15 mouse cellular contexts compared by ENCODE assay signal in genomic region chr8:105957813-105958212, GRCm38 (mm10). TPM values are rescaled to one million over a fixed set of nuclear protein-coding genes. Genes with fewer than 3 reads are reported as not detected.
DNase-seq lines count a peak whose midpoint lies in the region; ATAC-seq and TF ChIP-seq lines count a peak whose summit lies in the region.
"Had no signal": no experiment of that assay in that cellular context is flagged by ENCODE, and none has a peak within 500 bp of the region (broad histone marks: within the 10 kb centered on the region; RNA-seq: fewer than 3 reads in every experiment).

No protein-coding gene starts in this region.

- no peaks in the 10 kb centered on the region for H3K9me3 ChIP-seq in heart, embryonic 10.5 days
- no peaks in the 10 kb centered on the region for H3K9me3 ChIP-seq in forebrain, embryonic 11.5 days (ENCODE audit: control insufficient read depth, low read length)
- H3K9me3 ChIP-seq: hindbrain, embryonic 12.5 days had no signal

- H3K36me3 ChIP-seq in heart, embryonic 10.5 days: peaks cover 81% of the 10 kb centered on the region
- no peaks in the 10 kb centered on the region for H3K36me3 ChIP-seq in forebrain, embryonic 11.5 days (ENCODE audit: control insufficient read depth, insufficient read depth, low read length)
- H3K36me3 ChIP-seq: hindbrain, embryonic 12.5 days had no signal

- H3K4me3 ChIP-seq in gastrocnemius, adult 2 months: peak overlapping the region; percentile 15; the same call in 1 of the 2 replicates
- no peak overlapping the region for H3K4me3 ChIP-seq in heart, embryonic 10.5 days
- H3K4me3 ChIP-seq in forebrain, embryonic 11.5 days (ENCODE audit: low read depth, low read length): no peak overlapping the region
- H3K4me3 ChIP-seq: erythroblast, embryonic 14.5 days; hindbrain, embryonic 12.5 days had no signal

- peak; percentile 50 for TF ChIP-seq CTCF in gastrocnemius, adult 2 months (IDR thresholded peaks at IDR 0.05)

- ATAC-seq in forebrain, embryonic 11.5 days (replicated peaks; ENCODE audit: low FRiP score): no peak

- H3K27ac ChIP-seq in gastrocnemius, adult 2 months: peak overlapping the region; percentile 80
- 0 out of 2 replicates have a peak overlapping the region, but pooled peaks have one; percentile 22 for H3K27ac ChIP-seq in heart, embryonic 10.5 days
- H3K27ac ChIP-seq in forebrain, embryonic 11.5 days (ENCODE audit: low read depth, low read length): no peak overlapping the region
- H3K27ac ChIP-seq: hindbrain, embryonic 12.5 days had no signal

- H3K9ac ChIP-seq in forebrain, embryonic 11.5 days (ENCODE audit: low read length): no peak overlapping the region
- H3K9ac ChIP-seq: hindbrain, embryonic 12.5 days had no signal

- H3K4me1 ChIP-seq in heart, embryonic 10.5 days: peaks cover 41% of the 10 kb centered on the region
- H3K4me1 ChIP-seq in forebrain, embryonic 11.5 days (replicated peaks; ENCODE audit: control insufficient read depth, insufficient read depth, low read length): no peaks in the 10 kb centered on the region
- H3K4me1 ChIP-seq: hindbrain, embryonic 12.5 days had no signal

- H3K27me3 ChIP-seq in heart, embryonic 10.5 days (ENCODE audit: insufficient read depth, poor library complexity, severe bottlenecking): no peaks in the 10 kb centered on the region
- no peaks in the 10 kb centered on the region for H3K27me3 ChIP-seq in forebrain, embryonic 11.5 days (ENCODE audit: control insufficient read depth, insufficient read depth, low read length)
- H3K27me3 ChIP-seq: hindbrain, embryonic 12.5 days had no signal

- DNase-seq in gastrocnemius, adult 2 months: peak; percentile 61
- no peak for DNase-seq in gastrocnemius, postnatal 36 days
- DNase-seq in MN1 (ENCODE audit: low spot score): peak; percentile 71
- DNase-seq in heart, embryonic 10.5 days (ENCODE audit: low spot score): no peak
- peak; percentile 71 to 86 for DNase-seq in kidney, postnatal 25 days
- no peak for DNase-seq in layer of hippocampus, adult 11-12 months (ENCODE audit: low spot score)
- DNase-seq in forebrain, embryonic 11.5 days (ENCODE audit: low spot score): no peak
- no peak for DNase-seq in retina, postnatal 1 day
- DNase-seq: cerebellum, adult 2 months; right cerebral cortex, postnatal 25 days had no signal

- 50% methylated on average over 2 of the region's 4 CpGs for WGBS in heart, embryonic 10.5 days
- 66% methylated on average over 3 of the region's 4 CpGs for whole genome bisulfite sequencing in forebrain, embryonic 11.5 days

- intact Hi-C loops in gastrocnemius, adult 2 months (cut with DNase I): no loop called here
- intact Hi-C loops in gastrocnemius, postnatal 36 days (cut with DNase I): no loop called here

- H3K4me2 ChIP-seq in forebrain, embryonic 11.5 days (ENCODE audit: low read depth, low read length, severe bottlenecking): no peak overlapping the region
- H3K4me2 ChIP-seq: hindbrain, embryonic 12.5 days had no signal

RNA-seq across cellular contexts. Expression of gene Slc12a4, which starts 8.1 kb away (rescaled TPM):
- total RNA-seq in gastrocnemius, adult 2 months (2021): 10 to 100 TPM in 1 of 2 experiments, 1 to 10 TPM in 1; 9.1 to 14.3 TPM
- 10 to 100 TPM; 11.2 to 17.7 TPM for total RNA-seq in gastrocnemius, postnatal 36 days (2021)
- 45.1 and 56.1 TPM in 2 replicates for polyA plus RNA-seq in heart, embryonic 10.5 days (2016; fragmentation: Nextera tagmentation; extraction: Ambion mirVana)
- 10.6 and 11.4 TPM in 2 replicates for polyA plus RNA-seq in forebrain, embryonic 11.5 days (2014; fragmentation: Nextera tagmentation; extraction: Ambion mirVana)

RNA-seq across cellular contexts. Expression of gene Lcat, which starts 14.6 kb away (rescaled TPM):
- total RNA-seq in gastrocnemius, adult 2 months (2021): under 1 TPM; 0.23 to 0.33 TPM
- total RNA-seq in gastrocnemius, postnatal 36 days (2021): under 1 TPM in 1 of 2 experiments, not detected in 1; 0.25 TPM
- 1.7 and 7.9 TPM in 2 replicates for polyA plus RNA-seq in heart, embryonic 10.5 days (2016; fragmentation: Nextera tagmentation; extraction: Ambion mirVana)
- 0.55 and 0.60 TPM in 2 replicates for polyA plus RNA-seq in forebrain, embryonic 11.5 days (2014; fragmentation: Nextera tagmentation; extraction: Ambion mirVana)

RNA-seq across cellular contexts. Expression of gene Psmb10, which starts 19.6 kb away (rescaled TPM):
- 10 to 100 TPM; 17.9 to 26.1 TPM for total RNA-seq in gastrocnemius, adult 2 months (2021)
- 10 to 100 TPM; 15.7 to 24.2 TPM for total RNA-seq in gastrocnemius, postnatal 36 days (2021)
- 70.7 and 75.4 TPM in 2 replicates for polyA plus RNA-seq in heart, embryonic 10.5 days (2016; fragmentation: Nextera tagmentation; extraction: Ambion mirVana)
- 20.9 and 21.5 TPM in 2 replicates for polyA plus RNA-seq in forebrain, embryonic 11.5 days (2014; fragmentation: Nextera tagmentation; extraction: Ambion mirVana)

RNA-seq across cellular contexts. Expression of gene Dpep3, which starts 21.4 kb away (rescaled TPM):
- under 1 TPM in 1 of 2 experiments, not detected in 1; 0.17 TPM for total RNA-seq in gastrocnemius, adult 2 months (2021)
- total RNA-seq in gastrocnemius, postnatal 36 days (2021): not detected
- polyA plus RNA-seq in heart, embryonic 10.5 days (2016; fragmentation: Nextera tagmentation; extraction: Ambion mirVana): not detected in 2 replicates
- not detected in 2 replicates for polyA plus RNA-seq in forebrain, embryonic 11.5 days (2014; fragmentation: Nextera tagmentation; extraction: Ambion mirVana)
- total RNA-seq: left cerebral cortex, adult 18-20 months had no signal
- polyA plus RNA-seq: cerebellum, adult 2 months; erythroblast, embryonic 14.5 days; hindbrain, embryonic 12.5 days; lung, embryonic 16.5 days; thymus, postnatal 0 days had no signal

RNA-seq across cellular contexts. Expression of gene Ctrl, which starts 24.2 kb away (rescaled TPM):
- not detected for total RNA-seq in gastrocnemius, adult 2 months (2021)
- not detected for total RNA-seq in gastrocnemius, postnatal 36 days (2021)
- 1.9 and 2.6 TPM in 2 replicates for polyA plus RNA-seq in heart, embryonic 10.5 days (2016; fragmentation: Nextera tagmentation; extraction: Ambion mirVana)
- polyA plus RNA-seq in forebrain, embryonic 11.5 days (2014; fragmentation: Nextera tagmentation; extraction: Ambion mirVana): 1.1 and 2.5 TPM in 2 replicates
- polyA plus RNA-seq: erythroblast, embryonic 14.5 days had no signal

Comparison
In these comparisons a context has a peak if more than half of its experiments do, and no peak if none do; other contexts are left out.
1. DNase-seq: peak in gastrocnemius, adult 2 months (single experiment), MN1 (single experiment) and kidney, postnatal 25 days (2 of 2); none in gastrocnemius, postnatal 36 days (0 of 2), heart, embryonic 10.5 days (single experiment), layer of hippocampus, adult 11-12 months (single experiment), forebrain, embryonic 11.5 days (single experiment) and retina, postnatal 1 day (single experiment).